Mouse (Mus musculus) heart, postnatal 25 days (tissue): Measurements from ENCODE around the gene Tmx4. TPM values are rescaled to one million over a fixed set of nuclear protein-coding genes. Genes with fewer than 3 reads are reported as not detected.
"Not testable (repeated sequence)": the region's sequence is repeated elsewhere in the genome, so short reads cannot be mapped to it uniquely, and the experiment has no call there.

Experiments used
- DNase-seq: peaks from one replicate; pipeline ENCODE4 v3.0.0; 2022; ENCODE audit warnings: low spot score
- intact Hi-C: fragments of 180-260 bp; cut with DNase I; formaldehyde crosslinking; loops from one replicate; pipeline ENCODE4 v1.15.1; 2025
- total RNA-seq, 2 experiments: library from RNA; stranded (reverse); gene quantifications; 2 replicates each; pipeline ENCODE4 v1.2.3; 2021

Gene Tmx4
- 10 to 100 TPM; 51.0 to 53.2 TPM for total RNA-seq

DNA sequence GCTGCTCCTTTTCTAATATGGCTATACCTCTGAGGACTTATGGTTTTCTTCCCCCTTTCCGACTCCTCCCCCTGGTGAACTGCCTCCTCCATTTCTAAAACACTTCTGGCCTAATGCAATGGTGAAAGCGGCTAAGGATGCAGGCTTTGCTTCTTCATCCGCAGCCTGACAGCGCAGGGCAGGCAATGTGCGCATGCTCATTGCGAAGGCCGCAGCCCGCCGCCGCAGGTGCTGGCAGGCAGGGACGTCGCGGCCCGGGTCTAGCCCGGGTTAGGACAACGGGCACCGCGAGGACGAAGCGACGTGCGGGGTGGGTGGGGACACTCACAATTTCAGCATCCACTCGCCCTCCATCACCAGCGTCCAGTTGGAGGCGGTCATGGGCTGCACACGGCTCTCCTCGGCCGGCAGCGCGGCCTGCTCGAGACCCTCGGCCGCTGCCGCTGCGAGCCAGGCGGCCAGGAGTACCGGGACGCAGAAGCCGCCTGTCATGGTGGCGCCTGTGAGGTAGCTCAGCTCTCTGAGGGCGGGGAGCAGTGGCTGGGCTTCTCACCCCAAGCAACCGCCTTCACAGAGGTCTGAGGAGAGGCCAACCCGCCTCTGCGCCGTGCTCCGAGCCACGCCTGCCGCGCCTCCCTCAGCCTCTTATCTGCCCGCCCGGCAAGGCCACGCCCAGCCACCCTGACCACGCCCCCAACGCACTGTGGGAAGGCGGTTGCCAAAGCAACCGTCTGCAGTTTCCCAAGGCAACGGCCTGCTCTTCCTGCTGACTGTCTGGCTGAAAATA is at the start of gene Tmx4:
Gene Tmx4 (minus strand): TSS at position 632 of the 787 bp plus-strand sequence.
- intact Hi-C loops = no loop called here
- peak; percentile 97 for DNase-seq

DNA sequence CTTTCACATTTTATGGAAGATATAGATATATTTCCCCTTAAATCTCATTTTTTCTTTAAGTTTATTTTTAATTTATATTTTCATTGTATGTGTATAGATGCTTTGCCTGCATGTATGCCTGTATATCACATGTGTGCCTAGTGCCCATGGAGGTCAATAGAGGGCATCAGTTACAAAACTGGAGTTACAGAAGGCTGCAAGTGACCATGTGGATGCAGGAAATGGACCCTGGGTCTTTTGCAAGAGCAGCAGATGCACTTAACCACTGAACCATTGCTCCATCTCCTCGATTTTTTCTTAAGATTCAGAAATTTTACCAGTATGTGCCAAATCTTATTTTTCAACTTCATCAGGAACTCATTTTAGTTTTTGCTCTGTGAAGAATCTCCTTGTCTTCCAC is 48.2 kb upstream of the Tmx4 start:
- DNase-seq = no peak
- intact Hi-C loops = no loop called here

DNA sequence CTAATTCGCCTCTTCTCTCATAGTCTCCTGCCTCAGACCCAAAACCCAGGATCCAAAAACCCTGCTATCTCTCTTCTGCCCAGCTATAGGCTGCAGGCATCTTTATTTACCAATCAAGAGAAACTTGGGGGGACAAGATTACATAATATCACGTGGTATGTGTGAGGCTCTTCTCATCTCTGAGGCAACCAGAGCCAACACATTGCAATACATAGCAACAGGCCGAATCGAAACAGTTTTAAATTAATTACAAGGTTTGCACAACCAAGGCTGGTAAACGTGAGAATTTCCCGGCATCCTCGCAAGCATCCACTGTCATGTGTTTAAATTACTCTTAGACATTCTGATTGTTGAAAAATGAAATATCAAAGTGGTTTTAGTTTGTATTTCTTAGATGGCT is 47.1 kb upstream of the Tmx4 start:
- no peak for DNase-seq
- intact Hi-C loops = no loop called here

DNA sequence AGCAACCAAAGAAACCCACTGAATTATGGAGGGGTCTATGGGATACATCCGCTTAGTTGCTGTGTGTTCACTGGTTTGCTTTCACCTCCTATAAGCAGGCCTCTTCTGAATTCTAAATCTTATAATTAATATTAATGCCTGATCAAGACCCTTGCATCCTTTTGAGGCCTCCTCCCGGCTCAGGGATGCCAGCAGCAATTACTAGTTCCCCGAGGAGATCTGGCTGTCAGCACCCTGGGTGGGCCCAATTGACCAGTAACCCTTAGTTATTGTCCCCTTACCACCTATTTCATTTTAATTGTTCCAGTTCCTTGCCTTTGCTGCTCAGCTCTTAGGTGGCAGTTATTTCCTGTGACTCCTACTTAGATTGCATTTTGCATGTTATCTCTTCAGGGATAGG is 38.4 kb upstream of the Tmx4 start:
- no peak for DNase-seq
- intact Hi-C loops = loop anchor here (2.0 to 10.0 kb wide), 2 partner anchors 102 to 646 kb away; partner anchors contain the start of gene Plcb1

DNA sequence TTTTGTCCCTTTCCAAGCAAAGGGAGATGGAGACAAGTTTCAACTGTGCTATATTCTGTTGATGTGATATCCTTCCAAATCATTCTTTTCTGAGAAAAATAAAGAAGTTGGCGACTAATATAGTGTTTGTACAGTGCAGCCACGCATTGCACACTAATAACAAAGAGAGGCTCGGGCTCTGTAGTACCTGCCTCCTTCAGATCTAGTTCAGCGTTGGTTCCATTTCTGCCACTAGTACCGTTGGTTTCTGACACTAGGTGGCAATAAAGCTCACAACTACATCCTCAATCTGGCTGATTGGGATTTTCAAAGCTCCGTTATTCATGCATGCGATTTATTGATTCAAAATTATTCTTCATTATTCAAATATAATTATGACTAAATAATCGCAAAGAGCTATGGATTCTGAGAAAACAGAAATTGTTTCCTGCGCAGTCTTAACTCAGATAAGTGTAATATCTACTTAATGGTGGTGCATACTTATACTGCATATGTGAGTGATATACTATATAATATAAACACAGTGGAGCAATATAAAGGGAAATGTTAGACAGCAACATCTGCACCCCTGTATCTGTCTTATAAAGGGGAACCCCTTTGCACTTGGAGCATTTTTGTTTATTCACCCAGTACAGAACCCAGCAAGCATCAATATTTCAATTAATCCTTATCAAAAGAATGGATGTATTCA is 37.5 kb upstream of the Tmx4 start:
- no peak for DNase-seq
- intact Hi-C loops = loop anchor here (1.0 to 10.0 kb wide), 2 partner anchors 103 to 651 kb away; partner anchors contain the start of gene Plcb1

DNA sequence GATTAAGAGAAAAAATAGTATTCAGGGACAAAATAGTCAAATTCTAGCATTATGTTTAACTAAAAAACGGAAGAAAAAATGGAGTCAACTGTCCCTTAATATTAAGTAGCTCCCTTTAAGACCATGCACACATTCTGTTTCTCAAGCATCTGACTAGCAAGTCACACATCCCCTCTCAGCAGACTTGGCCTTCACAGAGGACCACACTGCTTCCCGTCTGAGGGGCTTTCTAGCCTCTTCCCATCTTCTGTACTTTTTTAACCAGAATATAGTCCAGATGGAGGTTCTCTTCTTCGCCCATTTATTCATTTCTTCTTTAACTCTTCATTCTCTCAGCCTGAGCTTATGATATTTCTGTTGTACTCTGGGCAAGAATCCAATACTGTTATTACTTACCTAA is 35.6 kb upstream of the Tmx4 start:
- DNase-seq = no peak
- intact Hi-C loops = loop anchor here (5.0 kb wide), 1 partner anchor 127 kb away; the partner anchor contains the start of gene Hao1

DNA sequence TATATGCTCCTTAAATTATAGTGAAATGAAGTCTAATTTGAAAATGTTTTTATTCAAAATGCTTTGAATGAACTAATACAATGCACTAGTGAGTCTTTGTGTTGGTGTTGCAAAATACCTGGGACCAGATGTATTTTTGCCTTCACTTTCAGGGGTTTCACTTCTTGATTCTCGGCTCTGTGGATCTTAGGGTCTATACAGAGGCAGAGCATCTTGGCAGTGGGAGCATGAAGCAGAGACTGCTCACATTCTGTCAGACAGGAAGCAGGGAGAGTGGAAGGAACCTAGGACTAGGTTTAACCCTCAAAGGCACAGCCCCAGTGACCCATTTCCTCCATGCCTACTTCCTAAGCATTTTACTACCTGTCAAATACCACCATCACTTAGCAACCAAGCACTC is 31.5 kb upstream of the Tmx4 start:
- intact Hi-C loops = loop anchor here (5.0 kb wide), 1 partner anchor 123 kb away; the partner anchor contains the start of gene Hao1
- no peak for DNase-seq

DNA sequence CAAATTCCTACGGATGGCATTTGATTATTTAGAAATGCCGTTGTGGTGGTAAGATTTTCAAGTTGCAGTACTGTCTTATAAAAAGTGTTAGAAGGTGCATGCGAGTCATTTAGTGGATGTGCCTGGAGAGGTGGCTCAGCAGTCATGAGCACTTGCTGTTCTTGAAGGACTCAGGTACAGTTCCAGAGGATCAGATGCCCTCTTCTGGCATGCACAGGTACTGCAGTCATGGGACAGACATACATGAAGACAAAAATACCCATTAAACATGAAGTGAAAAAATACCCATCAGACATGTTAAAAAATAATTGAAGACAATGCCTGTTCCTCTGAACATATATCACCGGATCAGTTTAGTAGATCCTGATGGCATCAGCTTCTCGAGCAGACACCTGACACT is 29.7 kb upstream of the Tmx4 start:
- DNase-seq = no peak
- intact Hi-C loops = no loop called here

DNA sequence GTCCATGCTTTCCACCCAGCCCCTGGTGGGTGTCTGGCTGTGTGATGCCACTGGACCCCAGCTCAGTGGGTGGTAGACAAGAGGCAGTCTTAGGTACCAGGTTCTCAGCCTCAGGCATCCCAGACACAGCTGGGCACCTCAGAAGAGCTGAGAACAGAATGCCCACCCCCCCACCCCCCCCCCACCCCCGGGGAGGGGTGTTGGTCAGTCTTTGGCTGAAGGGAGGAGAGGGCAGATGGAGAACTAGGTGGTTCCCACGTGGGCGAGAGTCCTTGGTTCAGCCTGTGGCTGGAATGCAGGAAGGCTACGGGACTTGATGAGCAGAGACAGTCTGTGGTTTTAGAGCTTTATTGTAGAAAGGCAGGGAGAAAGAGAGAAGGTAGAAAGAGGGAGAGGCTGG is 12.5 kb upstream of the Tmx4 start:
- DNase-seq = no peak
- intact Hi-C loops = no loop called here

DNA sequence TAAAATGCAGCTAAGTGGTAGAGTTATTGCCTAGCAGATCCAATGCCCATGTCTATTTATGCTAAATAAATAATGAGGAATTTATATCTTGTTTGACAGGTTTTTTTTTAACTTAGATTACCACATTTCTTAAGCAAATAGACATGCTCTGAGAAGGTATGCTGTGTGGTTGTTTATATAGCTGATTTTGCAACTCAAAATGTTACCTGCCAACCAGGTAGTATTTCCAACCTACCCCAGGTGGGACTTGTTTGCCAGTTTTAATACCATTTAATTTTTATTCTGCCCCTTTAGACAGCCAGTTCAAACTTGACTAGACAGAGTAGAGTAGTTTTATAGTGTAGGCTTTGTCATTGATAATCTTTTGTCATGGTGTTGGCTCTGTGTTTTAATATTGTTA is 10.7 kb upstream of the Tmx4 start:
- no peak for DNase-seq
- intact Hi-C loops = no loop called here

DNA sequence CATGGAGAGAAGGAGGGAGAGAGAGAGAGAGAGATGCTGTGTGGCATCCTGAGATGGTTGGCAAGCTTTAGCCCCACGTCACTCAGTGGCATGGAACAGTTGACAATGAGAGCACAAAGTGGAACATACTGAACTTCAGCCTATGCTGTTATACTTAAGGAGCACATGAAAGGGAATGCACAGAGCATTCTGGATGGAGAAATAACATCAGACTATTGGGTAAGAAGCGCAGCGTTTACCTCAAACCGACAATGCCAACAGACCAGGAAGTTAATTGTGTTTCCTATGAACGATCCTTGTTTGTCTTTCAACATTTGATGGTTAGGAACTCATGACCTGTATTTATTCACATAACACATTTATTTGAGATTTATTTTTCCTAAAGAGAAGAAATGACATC is 8.8 kb upstream of the Tmx4 start:
- intact Hi-C loops = no loop called here
- DNase-seq = no peak

DNA sequence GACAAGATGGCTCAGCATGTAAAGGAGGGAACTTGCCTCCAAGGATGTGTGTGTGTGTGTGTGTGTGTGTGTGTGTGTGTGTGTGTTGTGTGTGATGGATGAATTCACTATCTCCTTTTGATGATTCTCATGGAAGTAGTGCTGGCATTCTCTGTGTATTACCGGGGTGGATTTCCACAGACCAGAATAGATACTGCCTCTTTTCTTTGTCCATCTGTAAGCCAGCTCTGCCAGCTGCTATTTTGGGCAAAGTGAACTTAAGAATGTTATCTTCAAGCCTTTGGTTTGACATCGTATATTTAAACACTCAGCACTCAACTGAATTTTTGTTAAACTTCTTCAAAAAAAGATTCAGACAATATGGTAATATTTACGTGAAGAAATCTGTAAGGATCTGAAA is 5.1 kb upstream of the Tmx4 start:
- no peak for DNase-seq
- intact Hi-C loops = no loop called here

DNA sequence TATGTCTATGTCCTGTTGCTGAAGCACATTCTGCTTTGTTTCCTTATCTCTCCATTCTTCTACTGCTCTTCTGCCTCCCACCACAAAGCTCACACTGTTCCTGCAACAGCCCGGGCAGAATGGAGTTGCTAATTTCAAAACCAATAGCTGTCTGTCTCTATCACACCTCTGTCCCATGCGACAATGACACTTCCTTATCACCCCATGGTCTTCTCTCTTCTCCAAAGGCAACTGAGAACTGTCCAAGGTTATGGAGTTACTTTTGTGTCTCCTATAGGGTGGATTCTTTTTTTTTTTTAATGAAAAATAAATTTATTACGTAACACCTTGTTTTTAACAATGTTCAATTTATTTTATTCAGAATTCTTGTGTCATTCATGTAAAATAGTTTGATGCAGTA is 1.8 kb upstream of the Tmx4 start:
- intact Hi-C loops = no loop called here
- no peak for DNase-seq

DNA sequence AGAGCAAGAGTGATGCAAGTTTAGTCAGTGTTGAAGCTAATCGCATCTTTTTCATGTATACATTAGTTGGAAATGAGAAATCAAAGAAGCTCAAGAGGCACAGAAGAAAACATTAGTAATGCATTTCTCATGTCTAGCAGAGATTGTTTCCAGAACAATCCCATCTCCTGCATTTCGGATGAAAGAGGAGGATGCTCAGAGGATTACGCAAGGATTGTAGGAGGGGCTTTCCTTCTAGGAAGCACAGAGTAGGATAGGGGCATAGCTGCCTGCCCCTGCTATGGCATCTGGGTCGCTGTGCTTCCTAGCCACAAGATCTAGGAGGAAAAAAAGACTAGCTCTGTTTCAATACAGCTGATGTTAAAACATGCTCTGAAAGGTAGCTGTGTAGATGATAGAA is 1.2 kb upstream of the Tmx4 start:
- intact Hi-C loops = no loop called here
- no peak for DNase-seq

DNA sequence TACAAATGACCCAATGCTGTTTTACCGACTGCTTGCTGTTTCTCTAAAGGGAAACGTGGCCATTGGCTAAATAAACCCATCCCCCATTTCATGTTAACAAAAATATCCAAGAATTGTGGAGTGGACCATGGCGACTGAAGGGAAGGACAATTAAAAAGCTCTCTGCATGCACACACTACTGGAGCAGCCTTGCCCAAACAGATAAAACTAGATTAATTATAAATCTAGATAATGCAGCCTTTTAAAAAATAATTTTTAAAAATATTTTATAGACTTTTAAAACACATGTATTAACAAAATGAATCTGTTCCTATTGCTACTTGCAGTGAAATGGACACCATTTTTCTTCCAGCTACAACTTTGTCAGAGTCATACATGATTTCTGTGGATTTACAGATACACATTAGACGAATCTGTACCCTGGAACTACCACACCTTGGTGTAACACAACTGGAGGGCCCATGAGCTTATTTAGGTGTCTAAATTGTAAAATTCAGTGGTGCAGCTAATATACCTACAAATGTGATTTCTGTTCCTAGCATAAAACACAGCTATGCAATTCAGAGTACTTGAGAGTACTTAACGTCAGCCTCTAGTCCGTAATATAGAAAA is 462 bp upstream of the Tmx4 start:
- no peak for DNase-seq
- intact Hi-C loops = no loop called here

DNA sequence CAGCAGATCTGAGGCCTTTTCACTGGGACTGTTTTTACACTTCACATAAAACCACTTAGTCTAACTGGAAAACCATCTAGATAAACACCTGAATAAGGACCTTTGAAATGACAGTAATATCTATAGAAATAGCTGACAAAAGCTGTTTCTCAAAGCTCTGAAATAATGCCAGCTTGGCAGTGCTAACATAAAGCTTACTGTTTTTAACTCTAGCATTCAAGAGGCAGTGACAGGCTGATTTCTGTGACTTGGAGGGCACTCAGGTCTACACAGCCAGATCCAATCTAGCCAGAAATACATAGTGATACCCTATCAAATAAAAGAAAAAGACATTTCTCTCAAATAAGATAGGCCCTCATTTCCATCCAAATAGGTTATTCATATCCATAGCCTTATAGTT is 1.6 kb downstream of the Tmx4 start:
- DNase-seq = no peak
- intact Hi-C loops = no loop called here

DNA sequence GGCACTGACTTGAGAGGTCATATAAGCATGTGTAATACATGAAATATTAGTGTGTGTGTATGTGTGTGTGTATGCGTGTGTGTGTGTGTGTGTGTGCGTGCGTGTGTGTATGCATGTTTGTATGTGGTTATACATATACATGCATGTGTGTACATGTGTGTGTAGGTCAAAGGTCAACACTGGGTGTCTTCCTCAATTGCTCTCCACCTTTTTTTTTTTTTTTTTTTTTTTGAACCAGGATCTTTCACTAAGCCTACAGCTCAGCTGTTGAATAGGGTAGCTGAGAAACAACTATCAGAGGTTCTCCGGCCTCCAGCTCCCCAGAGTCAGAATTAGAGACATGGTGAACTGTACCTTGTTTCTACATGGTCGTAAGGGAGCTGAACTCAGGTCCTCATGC is 2.6 kb downstream of the Tmx4 start:
- no peak for DNase-seq
- intact Hi-C loops = no loop called here

DNA sequence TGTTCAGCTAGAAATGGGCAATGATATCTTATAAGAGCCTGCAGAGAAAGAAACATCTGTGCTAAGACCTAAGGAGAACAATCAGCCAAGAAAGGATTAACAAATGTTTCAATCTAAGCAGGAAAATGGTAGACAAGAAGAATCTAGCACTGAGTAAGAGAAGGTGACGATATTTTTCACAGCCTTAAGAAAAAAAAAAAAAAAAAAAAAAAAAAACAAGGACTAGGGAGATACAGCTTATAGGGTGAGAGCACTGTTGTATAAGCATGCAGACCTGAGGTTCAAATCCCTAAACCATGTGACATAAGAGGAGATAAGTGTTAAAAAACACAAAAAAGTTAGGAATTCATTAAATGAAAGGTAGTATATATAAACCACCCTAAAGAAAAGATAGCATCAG is 3.5 kb downstream of the Tmx4 start:
- DNase-seq = no peak
- intact Hi-C loops = no loop called here

DNA sequence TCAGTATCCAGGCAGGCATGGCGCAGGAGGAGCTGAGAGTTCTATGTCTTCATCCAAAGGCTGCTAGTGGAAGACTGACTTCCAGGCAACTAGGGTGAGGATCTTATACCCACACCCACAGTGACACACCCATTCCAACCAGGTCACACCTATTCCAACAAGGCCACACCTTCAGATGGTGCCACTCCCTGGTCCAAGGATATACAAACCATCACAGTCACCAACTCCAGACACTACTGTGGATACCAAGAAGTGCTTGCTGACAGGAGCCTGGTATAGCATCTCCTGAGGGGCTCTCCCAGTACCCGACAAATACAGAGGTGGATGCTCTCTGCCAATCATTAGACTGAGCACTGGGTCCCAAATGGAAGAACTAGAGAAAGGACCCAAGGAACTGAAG is 15.4 kb downstream of the Tmx4 start:
- DNase-seq, intact Hi-C loops: not testable (repeated sequence)

DNA sequence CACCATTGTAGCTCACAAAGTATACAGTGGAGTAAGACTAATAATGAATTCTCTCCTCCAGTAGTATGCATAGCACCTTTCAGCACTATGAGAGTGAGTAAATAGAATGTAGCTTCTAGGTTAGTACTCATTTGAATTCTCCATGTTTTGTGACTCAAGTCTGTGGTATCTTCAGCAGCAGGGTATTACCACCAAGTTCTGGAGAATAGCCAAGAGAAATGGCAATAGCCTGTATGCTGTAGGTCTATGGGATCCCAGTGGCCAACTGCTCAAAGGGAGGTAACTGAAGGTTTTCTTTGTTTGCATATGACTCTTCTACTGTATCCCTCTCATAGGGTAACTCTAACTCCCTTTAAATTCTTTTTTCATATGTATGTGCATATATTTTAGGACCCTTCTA is 39.0 kb downstream of the Tmx4 start:
- intact Hi-C loops = no loop called here
- DNase-seq = no peak

DNA sequence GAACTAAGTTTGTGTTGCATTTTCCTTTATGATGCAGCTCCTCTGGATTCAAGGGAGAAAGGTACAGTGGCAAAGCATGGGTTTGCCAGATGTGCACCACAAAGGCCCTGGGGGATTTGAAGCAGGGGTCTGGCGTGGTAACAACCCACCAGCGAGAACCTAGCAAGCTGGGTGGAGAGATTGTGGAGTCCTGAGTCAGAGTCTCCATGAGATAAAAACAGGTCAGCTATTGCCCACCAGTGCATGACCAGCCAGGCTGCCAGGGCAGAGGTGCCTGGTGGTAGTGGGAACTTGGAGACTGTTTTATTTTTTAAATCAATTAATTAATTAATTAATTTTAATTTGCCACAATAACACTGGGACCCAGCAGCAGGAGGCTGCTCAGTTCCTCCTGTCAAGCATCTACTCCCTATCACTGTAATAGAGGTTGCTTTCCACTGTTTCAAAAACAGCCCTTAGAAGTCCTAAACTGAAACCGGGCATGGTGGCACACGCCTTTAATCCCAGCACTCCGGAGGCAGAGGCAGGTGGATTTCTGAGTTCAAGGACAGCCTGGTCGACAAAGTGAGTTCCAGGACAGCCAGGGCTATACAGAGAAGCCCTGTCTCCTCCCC is 52.8 kb downstream of the Tmx4 start:
- DNase-seq = no peak
- intact Hi-C loops = no loop called here
